Mouse (Mus musculus): ENCODE data around the gene Limd1. TPM values are rescaled to one million over a fixed set of nuclear protein-coding genes. Genes with fewer than 3 reads are reported as not detected.

Limd1 gene
- total RNA-seq, 2 experiments from 2014 or later, result 49.6 to 53.5 TPM

GRCm38 (mm10) chr9:123480253-123480921 is 1.9 kb downstream of the Limd1 start:
- peak; percentile 39 to 47 for DNase-seq
- intact Hi-C loops (cut with DNase I), result no loop called here

- no peak for DNase-seq
- intact Hi-C loops (cut with DNase I), result no loop called here
Observed at GRCm38 (mm10) chr9:123481136-123481535, 2.6 kb downstream of the Limd1 start.

- intact Hi-C loops (cut with DNase I), result no loop called here
- DNase-seq, result no peak
Observed at GRCm38 (mm10) chr9:123483598-123483997, 5.1 kb downstream of the Limd1 start.

- intact Hi-C loops (cut with DNase I), result no loop called here
- no peak for DNase-seq
Observed at GRCm38 (mm10) chr9:123484830-123485229, 6.3 kb downstream of the Limd1 start.

GRCm38 (mm10) chr9:123485561-123485960 is 7.1 kb downstream of the Limd1 start:
- DNase-seq, result no peak
- intact Hi-C loops (cut with DNase I), result no loop called here

GRCm38 (mm10) chr9:123486635-123487034 is 8.1 kb downstream of the Limd1 start:
- intact Hi-C loops (cut with DNase I), result no loop called here
- no peak for DNase-seq

GRCm38 (mm10) chr9:123489073-123489472 is 10.6 kb downstream of the Limd1 start:
- no peak for DNase-seq
- intact Hi-C loops (cut with DNase I), result no loop called here

- no peak for DNase-seq
- intact Hi-C loops (cut with DNase I), result no loop called here
Observed at GRCm38 (mm10) chr9:123489727-123490343, 11.3 kb downstream of the Limd1 start.

GRCm38 (mm10) chr9:123490930-123491329 is 12.4 kb downstream of the Limd1 start:
- DNase-seq, result peak; percentile 66 to 68
- intact Hi-C loops (cut with DNase I), result no loop called here

GRCm38 (mm10) chr9:123491917-123492585 is 13.5 kb downstream of the Limd1 start:
- peak; percentile 59 for DNase-seq
- intact Hi-C loops (cut with DNase I), result no loop called here

GRCm38 (mm10) chr9:123496665-123497064 is 18.2 kb downstream of the Limd1 start:
- DNase-seq, result no peak
- intact Hi-C loops (cut with DNase I), result no loop called here

GRCm38 (mm10) chr9:123497906-123498305 is 19.4 kb downstream of the Limd1 start:
- intact Hi-C loops (cut with DNase I), result no loop called here
- DNase-seq, result no peak

- no peak for DNase-seq
- intact Hi-C loops (cut with DNase I), result no loop called here
Observed at GRCm38 (mm10) chr9:123500480-123500879, 22.0 kb downstream of the Limd1 start.

- intact Hi-C loops (cut with DNase I), result no loop called here
- DNase-seq, result no peak
Observed at GRCm38 (mm10) chr9:123503171-123503834, 24.8 kb downstream of the Limd1 start.

- DNase-seq, result peak; percentile 68 to 76
- intact Hi-C loops (cut with DNase I), result loop anchor here (2.0 kb wide), 1 partner anchor 26 kb away; the partner anchor contains the start of gene Limd1
Observed at GRCm38 (mm10) chr9:123504325-123504724, 25.8 kb downstream of the Limd1 start.

- DNase-seq, result no peak
- intact Hi-C loops (cut with DNase I), result loop anchor here (2.0 to 5.0 kb wide), 2 partner anchors 27 to 348 kb away; partner anchors contain the start of gene Limd1
Observed at GRCm38 (mm10) chr9:123505598-123505997, 27.1 kb downstream of the Limd1 start.

- intact Hi-C loops (cut with DNase I), result loop anchor here (1.0 to 5.0 kb wide), 2 partner anchors 56 to 349 kb away; no protein-coding TSS in a partner anchor
- no peak for DNase-seq
Observed at GRCm38 (mm10) chr9:123506270-123507146, 28.0 kb downstream of the Limd1 start.

GRCm38 (mm10) chr9:123507380-123507779 is 28.9 kb downstream of the Limd1 start:
- intact Hi-C loops (cut with DNase I), result loop anchor here (1.0 to 5.0 kb wide), 2 partner anchors 57 to 350 kb away; no protein-coding TSS in a partner anchor

GRCm38 (mm10) chr9:123508986-123509385 is 30.5 kb downstream of the Limd1 start:
- no peak for DNase-seq
- intact Hi-C loops (cut with DNase I), result loop anchor here (5.0 kb wide), 1 partner anchor 352 kb away; no protein-coding TSS in a partner anchor

More at GRCm38 (mm10) chr9:123507380-123507779, 28.9 kb downstream of the Limd1 start:
- DNase-seq, result no peak

Data from heart, postnatal 10 days (tissue).